Mouse (Mus musculus) left cerebral cortex, adult 11 months (tissue): ENCODE measurements around the gene Cry2.

Experiments
- DNase-seq: peaks from one replicate; pipeline ENCODE4 v3.0.0; 2022; ENCODE audit warnings: low spot score

The Cry2 gene

GRCm38 (mm10) chr2:92444376-92444775 lies 10.5 kb upstream of the Cry2 start:
- no peak for DNase-seq

GRCm38 (mm10) chr2:92443313-92443712 lies 9.5 kb upstream of the Cry2 start:
- DNase-seq = no peak

- no peak for DNase-seq
Measured at GRCm38 (mm10) chr2:92442419-92443001, 8.7 kb upstream of the Cry2 start.

- no peak for DNase-seq
Measured at GRCm38 (mm10) chr2:92440432-92440831, 6.6 kb upstream of the Cry2 start.

- no peak for DNase-seq
Measured at GRCm38 (mm10) chr2:92438567-92438966, 4.7 kb upstream of the Cry2 start.

- peak; percentile 80 for DNase-seq
Measured at GRCm38 (mm10) chr2:92437875-92438274, 4.0 kb upstream of the Cry2 start.

GRCm38 (mm10) chr2:92437366-92437765 lies 3.5 kb upstream of the Cry2 start:
- DNase-seq = no peak

- DNase-seq = no peak
Measured at GRCm38 (mm10) chr2:92435023-92435422, 1.2 kb upstream of the Cry2 start.

GRCm38 (mm10) chr2:92434375-92434745 lies 517 bp upstream of the Cry2 start:
- no peak for DNase-seq

- no peak for DNase-seq
Measured at GRCm38 (mm10) chr2:92432299-92433295, 1.2 kb downstream of the Cry2 start.

- no peak for DNase-seq
Measured at GRCm38 (mm10) chr2:92431611-92432179, 2.1 kb downstream of the Cry2 start.

GRCm38 (mm10) chr2:92430723-92431541 lies 2.9 kb downstream of the Cry2 start:
- peak; percentile 58 for DNase-seq

GRCm38 (mm10) chr2:92430089-92430488 lies 3.8 kb downstream of the Cry2 start:
- DNase-seq = no peak

- peak; percentile 82 for DNase-seq
Measured at GRCm38 (mm10) chr2:92427882-92428281, 6.0 kb downstream of the Cry2 start.

GRCm38 (mm10) chr2:92426426-92426825 lies 7.4 kb downstream of the Cry2 start:
- DNase-seq = no peak

GRCm38 (mm10) chr2:92425366-92425765 lies 8.5 kb downstream of the Cry2 start:
- no peak for DNase-seq

GRCm38 (mm10) chr2:92424462-92425308 lies 9.2 kb downstream of the Cry2 start:
- DNase-seq = peak; percentile 63

GRCm38 (mm10) chr2:92423702-92424461 lies 10.0 kb downstream of the Cry2 start:
- peak; percentile 88 for DNase-seq

- no peak for DNase-seq
Measured at GRCm38 (mm10) chr2:92423156-92423555, 10.7 kb downstream of the Cry2 start.

GRCm38 (mm10) chr2:92422388-92423135 lies 11.3 kb downstream of the Cry2 start:
- no peak for DNase-seq
